Mouse (Mus musculus) forebrain, embryonic 14.5 days (tissue): ENCODE measurements around the gene Ubiad1. TPM values are rescaled to one million over a fixed set of nuclear protein-coding genes. Genes with fewer than 3 reads are reported as not detected.
A peak's percentile ranks its signal among the peaks of the same experiment; 100 is the strongest.

Experiments
- ATAC-seq: fragments of 200-750 bp; cut with Nextera tagmentation; 2 replicates; pipeline ENCODE4 v1.8.0; 2017; ENCODE audit warnings: mild to moderate bottlenecking, moderate library complexity
- DNase-seq: peaks from one replicate; pipeline ENCODE4 v3.0.0-alpha.2; 2015; ENCODE audit warnings: low spot score
- H3K27ac ChIP-seq: fragments of 300-500 bp; sonication (generic); 2 replicates; pipeline ENCODE4 v1.5.1; 2014; ENCODE audit warnings: low read depth, mild to moderate bottlenecking, control low read depth, low read length, moderate library complexity
- H3K27me3 ChIP-seq: fragments of 300-500 bp; sonication (generic); replicated peaks from 2 replicates; pipeline ENCODE4 v1.6.1; 2014; ENCODE audit warnings: low read length, control low read depth, mixed read lengths; ENCODE audit not compliant: control insufficient read depth, insufficient read depth
- H3K36me3 ChIP-seq: fragments of 300-500 bp; sonication (generic); 2 replicates; pipeline ENCODE4 v1.6.1; 2014; ENCODE audit warnings: low read length, control low read depth; ENCODE audit not compliant: control insufficient read depth, insufficient read depth
- H3K4me1 ChIP-seq: fragments of 300-500 bp; sonication (generic); 2 replicates; pipeline ENCODE4 v1.6.1; 2014; ENCODE audit warnings: antibody characterized with exemption, low read length, control low read depth; ENCODE audit not compliant: control insufficient read depth, insufficient read depth
- H3K4me2 ChIP-seq: fragments of 300-500 bp; sonication (generic); 2 replicates; pipeline ENCODE4 v1.6.1; 2014; ENCODE audit warnings: mild to moderate bottlenecking, control low read depth, low read length
- H3K4me3 ChIP-seq: fragments of 300-500 bp; sonication (generic); 2 replicates; pipeline ENCODE4 v1.5.1; 2014; ENCODE audit warnings: low read depth, low read length, control low read depth
- H3K9ac ChIP-seq: fragments of 300-500 bp; sonication (generic); 2 replicates; pipeline ENCODE4 v1.6.1; 2014; ENCODE audit warnings: mild to moderate bottlenecking, low read length, control low read depth, moderate library complexity
- H3K9me3 ChIP-seq: fragments of 300-500 bp; sonication (generic); replicated peaks from 2 replicates; pipeline ENCODE4 v1.6.1; 2016; ENCODE audit warnings: low read length, control low read depth, mixed read lengths; ENCODE audit not compliant: control insufficient read depth
- WGBS: fragments of 180-500 bp; shearing (Covaris S2); extraction: QIAGEN DNeasy Blood & Tissue Kit; methylation state at CpG from one replicate; pipeline ENCODE4 v1.1.7; 2014; 5-methylcytosine and 5-hydroxymethylcytosine counted together
- polyA plus RNA-seq: library from polyadenylated mRNA; unstranded; fragments of >200 nt; fragmentation: Nextera tagmentation; extraction: Ambion mirVana; gene quantifications from 2 replicates; pipeline ENCODE4 v1.2.1, GENCODE M21; 2014

Gene Ubiad1
- polyA plus RNA-seq, 1 experiment from 2014 or later, result 14.2 TPM

GRCm38 (mm10) chr4:148472436-148473174, 28.0 kb upstream of the Ubiad1 start:
- Histone ChIP-seq H3K9me3 (no peaks in the 10 kb centered on the region), H3K27ac (no peak overlapping the region), H3K27me3 (no peaks in the 10 kb centered on the region), H3K36me3 (peaks cover 98% of the 10 kb centered on the region), H3K4me1 (no peaks in the 10 kb centered on the region), H3K4me2 (no peak overlapping the region), H3K4me3 (no peak overlapping the region), H3K9ac (no peak overlapping the region)
- DNase-seq, result no peak
- WGBS, result 92% methylated on average over 8 of the region's 8 CpGs
- no peak for ATAC-seq

DNA sequence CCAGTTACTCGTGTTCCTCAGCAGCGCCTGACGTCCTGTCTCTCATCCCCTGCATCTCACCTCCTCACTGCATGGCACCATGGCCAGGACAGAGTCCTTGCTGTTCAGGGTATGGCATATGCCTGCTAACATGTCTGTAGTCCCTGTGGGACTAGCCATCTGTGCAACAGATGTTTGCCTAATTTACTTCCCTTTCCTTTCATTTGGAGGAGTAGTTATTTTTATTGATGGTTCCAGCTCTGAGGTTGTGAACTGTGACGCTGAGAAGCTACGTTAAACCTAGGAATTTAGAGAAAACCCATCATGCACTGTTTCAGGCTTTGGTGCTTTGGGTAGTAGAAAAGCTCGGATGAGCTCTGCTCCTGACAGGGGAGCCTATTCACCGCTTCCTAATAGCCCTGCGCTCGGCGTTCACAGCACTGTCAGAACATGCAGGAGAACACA, 26.8 kb upstream of the Ubiad1 start:
- ATAC-seq (no peak), DNase-seq (no peak)
- Histone ChIP-seq H3K4me1 (no peaks in the 10 kb centered on the region), H3K4me3 (no peak overlapping the region), H3K4me2 (no peak overlapping the region), H3K9ac (no peak overlapping the region), H3K27me3 (no peaks in the 10 kb centered on the region), H3K9me3 (no peaks in the 10 kb centered on the region), H3K27ac (no peak overlapping the region), H3K36me3 (peaks cover 95% of the 10 kb centered on the region)
- WGBS, result 82% methylated on average over 10 of the region's 10 CpGs

GRCm38 (mm10) chr4:148469487-148470252, 25.1 kb upstream of the Ubiad1 start:
- no peaks in the 10 kb centered on the region for H3K9me3 ChIP-seq
- peaks cover 95% of the 10 kb centered on the region for H3K36me3 ChIP-seq
- no peak overlapping the region for H3K4me3 ChIP-seq
- ATAC-seq (no peak), DNase-seq (no peak)
- H3K4me1 ChIP-seq, result no peaks in the 10 kb centered on the region
- no peak overlapping the region for H3K4me2 ChIP-seq
- 90% methylated on average over 11 of the region's 11 CpGs for WGBS
- no peaks in the 10 kb centered on the region for H3K27me3 ChIP-seq
- H3K27ac ChIP-seq, result no peak overlapping the region
- no peak overlapping the region for H3K9ac ChIP-seq

GRCm38 (mm10) chr4:148468396-148468795, 23.8 kb upstream of the Ubiad1 start:
- ATAC-seq (no peak), DNase-seq (no peak)
- Histone ChIP-seq H3K27me3 (no peaks in the 10 kb centered on the region), H3K4me3 (no peak overlapping the region), H3K27ac (no peak overlapping the region), H3K36me3 (peaks cover 97% of the 10 kb centered on the region), H3K4me1 (no peaks in the 10 kb centered on the region), H3K9me3 (no peaks in the 10 kb centered on the region), H3K9ac (no peak overlapping the region), H3K4me2 (no peak overlapping the region)
- 88% methylated on average over 10 of the region's 10 CpGs for WGBS

- Histone ChIP-seq H3K4me1 (no peaks in the 10 kb centered on the region), H3K4me2 (no peak overlapping the region), H3K27me3 (no peaks in the 10 kb centered on the region), H3K9me3 (no peaks in the 10 kb centered on the region), H3K9ac (no peak overlapping the region), H3K27ac (no peak overlapping the region), H3K36me3 (peaks cover 96% of the 10 kb centered on the region), H3K4me3 (no peak overlapping the region)
- WGBS, result 91% methylated on average over 5 of the region's 5 CpGs
- DNase-seq (no peak), ATAC-seq (no peak)
Observed at GRCm38 (mm10) chr4:148466511-148467079, 22.0 kb upstream of the Ubiad1 start.

DNA sequence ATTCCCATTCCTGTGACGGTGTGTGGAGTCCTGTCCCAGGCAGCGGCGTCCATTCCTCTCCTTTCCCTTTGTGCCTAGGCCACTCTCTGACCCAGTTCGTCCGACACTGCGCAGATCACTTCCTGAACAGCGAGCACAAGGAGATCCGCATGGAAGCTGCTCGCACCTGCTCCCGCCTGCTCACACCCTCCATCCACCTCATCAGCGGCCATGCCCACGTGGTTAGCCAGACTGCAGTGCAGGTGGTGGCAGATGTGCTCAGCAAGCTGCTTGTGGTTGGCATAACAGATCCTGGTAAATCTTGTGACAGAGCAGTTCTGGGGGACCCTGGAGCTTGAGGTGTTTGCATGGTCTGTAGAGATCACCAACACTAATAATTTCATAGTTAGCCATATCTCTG, 20.3 kb upstream of the Ubiad1 start:
- no peak for ATAC-seq
- Histone ChIP-seq H3K27ac (no peak overlapping the region), H3K36me3 (peaks cover 95% of the 10 kb centered on the region), H3K4me1 (no peaks in the 10 kb centered on the region), H3K9ac (no peak overlapping the region), H3K4me3 (no peak overlapping the region), H3K27me3 (no peaks in the 10 kb centered on the region), H3K4me2 (no peak overlapping the region), H3K9me3 (no peaks in the 10 kb centered on the region)
- 95% methylated on average over 12 of the region's 12 CpGs for WGBS
- DNase-seq, result no peak

GRCm38 (mm10) chr4:148464301-148464700, 19.7 kb upstream of the Ubiad1 start:
- Histone ChIP-seq H3K36me3 (peaks cover 95% of the 10 kb centered on the region), H3K4me1 (no peaks in the 10 kb centered on the region), H3K9ac (no peak overlapping the region), H3K27me3 (no peaks in the 10 kb centered on the region), H3K4me3 (no peak overlapping the region), H3K27ac (no peak overlapping the region), H3K4me2 (no peak overlapping the region), H3K9me3 (no peaks in the 10 kb centered on the region)
- DNase-seq, result no peak
- ATAC-seq, result no peak
- 93% methylated on average over 12 of the region's 12 CpGs for WGBS

DNA sequence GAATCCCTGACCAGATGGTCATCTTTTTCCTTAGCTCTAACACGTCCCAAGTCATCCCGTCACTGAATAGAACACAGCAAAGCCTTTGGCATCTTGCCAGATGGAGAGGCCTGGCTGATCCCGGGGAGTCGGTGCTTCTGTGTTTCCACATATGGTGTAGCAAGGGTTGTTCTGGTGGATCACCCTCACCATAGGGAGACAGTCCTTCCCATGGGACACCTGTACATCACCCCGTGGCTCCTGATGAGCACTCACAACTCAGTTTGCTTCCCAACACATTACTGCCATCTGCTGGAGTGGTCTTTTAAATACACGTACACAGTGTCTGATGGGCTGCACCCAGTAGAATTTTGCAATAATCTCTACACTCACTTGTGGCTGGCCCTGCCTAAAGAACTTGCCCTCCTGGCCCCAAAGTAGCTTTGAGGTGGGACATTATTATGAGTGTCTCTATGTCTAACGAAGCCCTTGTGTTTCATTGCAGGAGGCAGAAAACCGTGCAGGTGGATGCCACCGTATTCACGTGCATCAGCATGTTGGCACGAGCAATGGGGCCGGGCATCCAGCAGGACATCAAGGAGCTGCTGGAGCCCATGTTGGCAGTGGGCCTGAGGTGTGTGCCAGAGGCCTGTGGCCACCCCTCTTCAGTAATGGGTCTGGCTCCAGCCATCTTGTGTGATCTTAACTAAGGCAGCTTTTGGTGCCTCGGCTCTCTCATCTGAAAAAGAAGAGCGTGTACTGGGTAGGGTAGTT, 18.8 kb upstream of the Ubiad1 start:
- Histone ChIP-seq H3K4me2 (no peak overlapping the region), H3K4me1 (no peaks in the 10 kb centered on the region), H3K9ac (no peak overlapping the region), H3K27ac (0 out of 2 replicates have a peak overlapping the region, but pooled peaks have one; percentile 3), H3K36me3 (peaks cover 95% of the 10 kb centered on the region), H3K4me3 (no peak overlapping the region), H3K27me3 (no peaks in the 10 kb centered on the region), H3K9me3 (no peaks in the 10 kb centered on the region)
- peak; percentile 27 for ATAC-seq
- WGBS, result 70% methylated on average over 14 of the region's 14 CpGs
- DNase-seq, result peak; percentile 65
